In genomic region chr4:97752276-97753010, GRCm38 (mm10) we compare ENCODE assay signal across 8 mouse cellular contexts. TPM values are rescaled to one million over a fixed set of nuclear protein-coding genes. Genes with fewer than 3 reads are reported as not detected.
DNase-seq lines count a peak whose midpoint lies in the region; ATAC-seq lines count a peak whose summit lies in the region.

No protein-coding gene starts in this region.

- 20% methylated on average over 5 of the region's 5 CpGs for WGBS in heart, embryonic 10.5 days
- 27% methylated on average over 5 of the region's 5 CpGs for WGBS in embryonic facial prominence, embryonic 12.5 days
- 27% methylated on average over 5 of the region's 5 CpGs for WGBS in hindbrain, embryonic 16.5 days
- 13% methylated on average over 5 of the region's 5 CpGs for WGBS in midbrain, embryonic 12.5 days

- no peaks in the 10 kb centered on the region for H3K36me3 ChIP-seq in heart, embryonic 10.5 days
- no peaks in the 10 kb centered on the region for H3K36me3 ChIP-seq in embryonic facial prominence, embryonic 12.5 days
- no peaks in the 10 kb centered on the region for H3K36me3 ChIP-seq in hindbrain, embryonic 16.5 days (ENCODE audit: control insufficient read depth, insufficient read depth, low read length)
- H3K36me3 ChIP-seq in midbrain, embryonic 12.5 days = no peaks in the 10 kb centered on the region

- H3K4me2 ChIP-seq in embryonic facial prominence, embryonic 12.5 days (replicated peaks) = peak overlapping the region; percentile 81
- H3K4me2 ChIP-seq in hindbrain, embryonic 16.5 days (ENCODE audit: low read length) = peak overlapping the region; percentile 72
- H3K4me2 ChIP-seq in midbrain, embryonic 12.5 days (replicated peaks) = peak overlapping the region; percentile 71

- DNase-seq in heart, embryonic 10.5 days (ENCODE audit: low spot score) = no peak
- no peak for DNase-seq in heart, adult 18-20 months
- DNase-seq in layer of hippocampus, postnatal 14 days (ENCODE audit: low spot score in 2 of 2) = no peak
- DNase-seq in adipocyte (ENCODE audit: low spot score) = no peak
- no peak for DNase-seq in yolk sac, embryonic 10.5 days (ENCODE audit: low spot score)

- peak overlapping the region; percentile 67 for H3K4me3 ChIP-seq in heart, embryonic 10.5 days
- peak overlapping the region; percentile 40; the same call in 1 of the 2 replicates for H3K4me3 ChIP-seq in embryonic facial prominence, embryonic 12.5 days
- peak overlapping the region; percentile 41 for H3K4me3 ChIP-seq in hindbrain, embryonic 16.5 days (ENCODE audit: low read length)
- H3K4me3 ChIP-seq in midbrain, embryonic 12.5 days = peak overlapping the region; percentile 40

- H3K9me3 ChIP-seq in heart, embryonic 10.5 days = no peaks in the 10 kb centered on the region
- no peaks in the 10 kb centered on the region for H3K9me3 ChIP-seq in embryonic facial prominence, embryonic 12.5 days
- no peaks in the 10 kb centered on the region for H3K9me3 ChIP-seq in hindbrain, embryonic 16.5 days (ENCODE audit: control insufficient read depth, low read length)
- H3K9me3 ChIP-seq in midbrain, embryonic 12.5 days = no peaks in the 10 kb centered on the region

- no peak overlapping the region; the same call in 1 of the 2 replicates for H3K9ac ChIP-seq in embryonic facial prominence, embryonic 12.5 days
- H3K9ac ChIP-seq in hindbrain, embryonic 16.5 days (ENCODE audit: low read depth, low read length) = no peak overlapping the region; the same call in 1 of the 2 replicates
- no peak overlapping the region for H3K9ac ChIP-seq in midbrain, embryonic 12.5 days (replicated peaks)

- no peak for ATAC-seq in embryonic facial prominence, embryonic 12.5 days (ENCODE audit: insufficient number of reproducible peaks, insufficient read depth, low FRiP score, low TSS enrichment)
- no peak for ATAC-seq in hindbrain, embryonic 16.5 days
- ATAC-seq in midbrain, embryonic 12.5 days (ENCODE audit: low FRiP score, low read depth) = no peak

- H3K27ac ChIP-seq in heart, embryonic 10.5 days = peak overlapping the region; percentile 90
- H3K27ac ChIP-seq in embryonic facial prominence, embryonic 12.5 days = no peak overlapping the region
- no peak overlapping the region; the same call in 1 of the 2 replicates for H3K27ac ChIP-seq in hindbrain, embryonic 16.5 days (ENCODE audit: low read depth, low read length)
- H3K27ac ChIP-seq in midbrain, embryonic 12.5 days (replicated peaks) = no peak overlapping the region

- peaks cover 57% of the 10 kb centered on the region for H3K27me3 ChIP-seq in heart, embryonic 10.5 days (ENCODE audit: insufficient read depth, poor library complexity, severe bottlenecking)
- peaks cover 17% of the 10 kb centered on the region for H3K27me3 ChIP-seq in embryonic facial prominence, embryonic 12.5 days
- peaks cover 8% of the 10 kb centered on the region for H3K27me3 ChIP-seq in hindbrain, embryonic 16.5 days (replicated peaks; ENCODE audit: control insufficient read depth, insufficient read depth, low read length)
- H3K27me3 ChIP-seq in midbrain, embryonic 12.5 days = peaks cover 82% of the 10 kb centered on the region

- H3K4me1 ChIP-seq in heart, embryonic 10.5 days = peaks cover 19% of the 10 kb centered on the region
- peaks cover 15% of the 10 kb centered on the region; the same call in 1 of the 2 replicates for H3K4me1 ChIP-seq in embryonic facial prominence, embryonic 12.5 days
- peaks cover 11% of the 10 kb centered on the region for H3K4me1 ChIP-seq in hindbrain, embryonic 16.5 days (ENCODE audit: control insufficient read depth, insufficient read depth, low read depth, low read length)
- peaks cover 32% of the 10 kb centered on the region for H3K4me1 ChIP-seq in midbrain, embryonic 12.5 days

RNA-seq across cellular contexts. Expression of gene Nfia, which starts 20.1 kb away (rescaled TPM):
- polyA plus RNA-seq in heart, embryonic 10.5 days (2016; fragmentation: Nextera tagmentation; extraction: Ambion mirVana) = 14.4 and 19.6 TPM in 2 replicates
- total RNA-seq in heart, adult 18-20 months (2021) = 100 to 1,000 TPM; 115 to 127 TPM
- polyA plus RNA-seq in embryonic facial prominence, embryonic 12.5 days (2016; fragmentation: Nextera tagmentation; extraction: Ambion mirVana) = 51.0 and 51.5 TPM in 2 replicates
- 38.4 and 43.4 TPM in 2 replicates for polyA plus RNA-seq in hindbrain, embryonic 16.5 days (2015; fragmentation: Nextera tagmentation; extraction: Ambion mirVana)
- 28.5 and 28.6 TPM in 2 replicates for polyA plus RNA-seq in midbrain, embryonic 12.5 days (2016; fragmentation: Nextera tagmentation; extraction: Ambion mirVana)
- 100 to 1,000 TPM; 131 to 132 TPM for total RNA-seq in layer of hippocampus, postnatal 14 days (2021)

RNA-seq across cellular contexts. Expression of gene E130114P18Rik, which starts 25.4 kb away (rescaled TPM):
- polyA plus RNA-seq in heart, embryonic 10.5 days (2016; fragmentation: Nextera tagmentation; extraction: Ambion mirVana) = 0.33 and 1.1 TPM in 2 replicates
- not detected for total RNA-seq in heart, adult 18-20 months (2021)
- polyA plus RNA-seq in embryonic facial prominence, embryonic 12.5 days (2016; fragmentation: Nextera tagmentation; extraction: Ambion mirVana) = 7.5 and 8.7 TPM in 2 replicates
- 20.9 and 21.5 TPM in 2 replicates for polyA plus RNA-seq in hindbrain, embryonic 16.5 days (2015; fragmentation: Nextera tagmentation; extraction: Ambion mirVana)
- polyA plus RNA-seq in midbrain, embryonic 12.5 days (2016; fragmentation: Nextera tagmentation; extraction: Ambion mirVana) = 11.5 and 16.5 TPM in 2 replicates
- 10 to 100 TPM in 1 of 2 experiments, 1 to 10 TPM in 1; 8.4 to 11.7 TPM for total RNA-seq in layer of hippocampus, postnatal 14 days (2021)
